Mouse (Mus musculus): ENCODE measurements around the gene Aida.

DNA sequence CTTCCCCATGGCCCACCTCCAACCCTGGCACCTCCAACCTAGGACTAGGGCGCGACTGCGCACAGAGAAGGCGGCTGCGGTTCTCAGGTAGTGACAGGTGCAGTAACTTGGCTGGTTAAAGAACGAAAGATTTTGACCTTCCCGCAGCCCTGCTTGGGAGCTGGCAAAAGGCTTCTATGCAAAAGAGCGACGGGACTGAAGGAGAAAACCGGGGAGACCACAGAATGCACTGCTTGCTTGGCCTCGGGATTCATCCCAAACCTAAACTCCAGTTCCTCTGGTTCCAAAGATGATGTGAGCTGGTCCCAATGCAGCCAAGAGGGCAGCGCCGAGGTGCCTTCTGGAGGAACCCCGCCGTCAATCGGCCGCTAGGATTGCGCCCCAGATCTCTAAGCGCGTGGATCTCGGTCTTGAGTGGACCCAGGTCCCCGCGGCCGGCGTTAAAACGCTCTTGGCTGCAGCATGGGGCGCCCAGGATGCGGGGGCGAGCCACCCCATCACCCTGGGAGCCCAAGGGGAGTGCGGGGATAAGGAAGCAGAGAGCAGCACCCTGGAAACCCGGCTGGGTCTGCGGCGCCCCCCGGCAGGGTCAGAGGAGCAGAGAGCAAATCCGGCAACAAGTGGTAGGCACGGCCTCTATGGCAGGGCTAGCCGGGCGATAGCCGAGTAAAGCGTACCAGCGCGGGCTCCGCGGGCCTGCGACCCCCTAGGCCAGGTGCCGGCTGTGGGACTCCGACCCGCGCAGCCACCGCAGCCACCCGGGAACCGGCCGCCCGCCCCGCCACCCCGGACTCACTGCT, 72.4 kb downstream of the Aida start:
- TF ChIP-seq CTCF (IDR thresholded peaks at IDR 0.05; ENCODE audit: borderline replicate concordance, insufficient read depth, low read depth, low read length) (no peak), POLR2A (IDR thresholded peaks at IDR 0.05; ENCODE audit: borderline replicate concordance, insufficient read depth, low read length) (no peak)
